Mouse (Mus musculus): ENCODE measurements around the gene Rapgef2.

DNA sequence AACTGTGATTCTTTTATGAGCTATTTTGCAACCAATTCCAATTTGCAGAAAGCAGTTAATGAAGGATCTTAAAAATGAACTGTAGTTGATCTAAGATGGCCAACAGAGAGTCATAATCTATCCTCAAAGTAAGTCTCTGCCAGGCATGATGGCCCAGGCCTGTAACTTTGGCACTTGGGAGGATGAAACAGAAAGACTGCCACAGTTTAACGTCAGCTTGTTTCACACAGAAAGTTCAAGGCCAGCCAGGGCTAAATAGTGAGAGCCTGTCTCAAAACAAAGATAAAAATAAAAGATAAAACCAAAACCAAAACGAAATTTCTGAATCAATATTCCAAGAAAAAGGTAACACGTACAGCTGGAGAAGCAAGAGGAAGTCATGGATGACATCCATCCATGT lies 155.3 kb downstream of the Rapgef2 start:
- TF ChIP-seq CTCF (IDR thresholded peaks at IDR 0.05; ENCODE audit: control insufficient read depth, insufficient read depth, low read length) (no peak), POLR2A (IDR thresholded peaks at IDR 0.05; ENCODE audit: borderline replicate concordance, control insufficient read depth, low read depth, low read length) (no peak)
